Mouse (Mus musculus): ENCODE measurements around the gene Faap100. TPM values are rescaled to one million over a fixed set of nuclear protein-coding genes. Genes with fewer than 3 reads are reported as not detected.

The Faap100 gene
- total and polyA plus RNA-seq, 3 experiments: 7.7 to 17.7 (median 14.3) TPM

DNA sequence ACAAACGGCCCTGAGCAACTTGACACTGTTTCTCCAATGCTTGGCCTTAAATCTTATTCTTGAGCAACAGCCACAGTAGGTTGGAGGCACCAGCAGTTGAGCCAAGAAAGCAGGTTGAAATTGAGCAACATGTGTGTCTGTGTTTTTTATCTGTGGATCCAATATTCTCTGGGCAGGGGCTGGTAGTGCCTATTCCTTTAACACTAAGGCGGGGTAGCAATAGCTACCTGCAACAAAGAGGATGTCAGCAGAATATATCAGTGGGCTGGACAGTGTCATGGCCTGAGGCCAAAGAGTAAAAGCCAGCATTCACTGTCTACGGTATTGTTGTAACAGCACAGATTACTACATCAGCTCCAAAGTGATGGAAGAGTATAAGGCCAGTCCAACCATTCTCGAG lies 17.1 kb upstream of the Faap100 start:
- Histone ChIP-seq H3K4me1 (ENCODE audit: control insufficient read depth in 1 of 2, insufficient read depth in 2 of 2) (peaks cover 0 to 5% of the 10 kb centered on the region in 2 experiments; a peak in 1 of 4 replicates), H3K4me2 (ENCODE audit: insufficient read depth, low read depth, poor library complexity, severe bottlenecking) (no peak overlapping the region), H3K36me3 (replicated peaks in 1 of 2; ENCODE audit: control insufficient read depth in 1 of 2, insufficient read depth in 1 of 2, low read length in 1 of 2) (peaks cover 74 to 90% of the 10 kb centered on the region in 2 experiments), H3K27me3 (replicated peaks) (no peaks in the 10 kb centered on the region), H3K79me2 (replicated peaks; ENCODE audit: control insufficient read depth, extremely low read depth, insufficient read depth, poor library complexity, severe bottlenecking) (peaks cover 13% of the 10 kb centered on the region; the same call in 1 of the 2 replicates), H3K27ac (ENCODE audit: insufficient read depth, low read depth) (no peak overlapping the region), H3K4me3 (replicated peaks in 1 of 3; ENCODE audit: low read depth in 2 of 3, low read length in 2 of 3, poor library complexity in 1 of 3) (no peak overlapping the region), H3K9ac (ENCODE audit: insufficient read depth, low read depth) (no peak overlapping the region), H3K9me3 (replicated peaks; ENCODE audit: low read length) (no peaks in the 10 kb centered on the region)
- DNase-seq (ENCODE audit: extremely low read depth): no peak
- dilution Hi-C loops (cut with MboI; ENCODE audit: extremely low pct_ligation_motif_present, extremely low pct_unique_long_range_greater_than_20kb, low sequenced_read_pairs): no loop called here
- no peak for TF ChIP-seq MEF2A (IDR thresholded peaks at IDR 0.05; ENCODE audit: borderline replicate concordance, low read depth, low read length)
- no peak for TF ChIP-seq SMC3 (IDR thresholded peaks at IDR 0.05; ENCODE audit: low read depth, low read length)
- no peak for TF ChIP-seq CTCF (conservative IDR thresholded peaks at IDR 0.05 in 1 of 2, IDR thresholded peaks at IDR 0.05 in 1 of 2; ENCODE audit: low read depth in 2 of 2, low read length in 2 of 2)
- in situ Hi-C loops (cut with MboI; ENCODE audit: low pct_ligation_motif_present, low pct_unique_long_range_greater_than_20kb, low sequenced_read_pairs): no loop called here

DNA sequence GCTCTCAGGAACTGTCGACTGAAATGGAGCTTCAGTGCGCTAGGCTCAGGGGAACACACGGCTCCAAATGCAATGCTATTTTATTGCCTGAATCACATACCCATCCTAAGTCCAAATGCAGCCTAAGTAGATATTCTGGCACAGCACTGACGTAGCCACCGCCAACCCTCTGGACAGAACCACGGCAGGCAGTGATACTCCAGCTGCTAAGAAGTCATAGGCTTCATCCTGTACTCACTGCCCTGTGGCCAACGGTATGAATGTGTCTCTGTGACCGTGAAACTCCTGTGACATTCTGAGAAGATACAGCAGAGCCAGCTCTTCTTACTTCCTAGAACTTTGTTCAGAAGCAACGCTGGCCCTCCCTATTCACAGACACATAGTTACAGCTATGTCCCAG lies 10.0 kb upstream of the Faap100 start:
- Histone ChIP-seq H3K27ac (ENCODE audit: insufficient read depth, low read depth) (no peak overlapping the region), H3K9ac (ENCODE audit: insufficient read depth, low read depth) (no peak overlapping the region), H3K27me3 (replicated peaks) (no peaks in the 10 kb centered on the region), H3K36me3 (replicated peaks in 1 of 2; ENCODE audit: control insufficient read depth in 1 of 2, insufficient read depth in 1 of 2, low read length in 1 of 2) (peaks cover 70 to 81% of the 10 kb centered on the region in 2 experiments), H3K9me3 (replicated peaks; ENCODE audit: low read length) (no peaks in the 10 kb centered on the region), H3K4me1 (ENCODE audit: control insufficient read depth in 1 of 2, insufficient read depth in 2 of 2) (peaks cover 0 to 16% of the 10 kb centered on the region in 2 experiments; a peak in 2 of 4 replicates), H3K4me2 (ENCODE audit: insufficient read depth, low read depth, poor library complexity, severe bottlenecking) (no peak overlapping the region), H3K4me3 (replicated peaks in 1 of 3; ENCODE audit: low read depth in 2 of 3, low read length in 2 of 3, poor library complexity in 1 of 3) (no peak overlapping the region), H3K79me2 (replicated peaks; ENCODE audit: control insufficient read depth, extremely low read depth, insufficient read depth, poor library complexity, severe bottlenecking) (0 out of 2 replicates have a peak, but pooled peaks cover 2% of the 10 kb centered on the region)
- dilution Hi-C loops (cut with MboI; ENCODE audit: extremely low pct_ligation_motif_present, extremely low pct_unique_long_range_greater_than_20kb, low sequenced_read_pairs) (no loop called here), in situ Hi-C loops (cut with MboI; ENCODE audit: low pct_ligation_motif_present, low pct_unique_long_range_greater_than_20kb, low sequenced_read_pairs) (no loop called here)
- TF ChIP-seq MEF2A (IDR thresholded peaks at IDR 0.05; ENCODE audit: borderline replicate concordance, low read depth, low read length): no peak
- no peak for TF ChIP-seq GABPA (IDR thresholded peaks at IDR 0.05; ENCODE audit: insufficient replicate concordance, low read depth, low read length)
- no peak for TF ChIP-seq POLR2A (IDR thresholded peaks at IDR 0.05; ENCODE audit: low read depth, low read length)
- no peak for TF ChIP-seq HCFC1 (IDR thresholded peaks at IDR 0.05; ENCODE audit: low read depth, low read length)
- TF ChIP-seq CHD2 (IDR thresholded peaks at IDR 0.05; ENCODE audit: low read length): no peak
- TF ChIP-seq MAZ (IDR thresholded peaks at IDR 0.05; ENCODE audit: low read depth, low read length): no peak
- no peak for TF ChIP-seq ZMIZ1 (IDR thresholded peaks at IDR 0.05; ENCODE audit: low read depth, low read length)
- no peak for TF ChIP-seq SIN3A (IDR thresholded peaks at IDR 0.05; ENCODE audit: low read length)
- no peak for TF ChIP-seq BHLHE40 (IDR thresholded peaks at IDR 0.05; ENCODE audit: low read depth, low read length)
- no peak for TF ChIP-seq RCOR1 (conservative IDR thresholded peaks at IDR 0.05; ENCODE audit: low read depth, low read length)
- no peak for TF ChIP-seq IRF4 (IDR thresholded peaks at IDR 0.05; ENCODE audit: low read depth, low read length)
- no peak for TF ChIP-seq JUND (conservative IDR thresholded peaks at IDR 0.05; ENCODE audit: low read depth, low read length)
- TF ChIP-seq ETS1 (conservative IDR thresholded peaks at IDR 0.05; ENCODE audit: low read depth, low read length): no peak
- no peak for TF ChIP-seq MXI1 (IDR thresholded peaks at IDR 0.05; ENCODE audit: low read depth, low read length)
- no peak for TF ChIP-seq EP300 (IDR thresholded peaks at IDR 0.05; ENCODE audit: low read length)
- TF ChIP-seq MYC (IDR thresholded peaks at IDR 0.05; ENCODE audit: low read depth, low read length): no peak
- TF ChIP-seq RAD21 (IDR thresholded peaks at IDR 0.05; ENCODE audit: low read depth, low read length): no peak
- no peak for TF ChIP-seq UBTF (IDR thresholded peaks at IDR 0.05; ENCODE audit: low read depth, low read length)
- TF ChIP-seq USF1 (IDR thresholded peaks at IDR 0.05; ENCODE audit: low read depth, low read length): no peak
- DNase-seq (ENCODE audit: extremely low read depth): no peak
